Mouse (Mus musculus): Measurements from ENCODE around the gene Clic5.

Gene Clic5

GRCm38 (mm10) chr17:44188042-44188768, at the start of gene Clic5:
Gene Clic5, plus strand, starts transcription at chr17:44188584.
- DNase-seq: peak; percentile 42

GRCm38 (mm10) chr17:44145806-44146205, 42.6 kb upstream of the Clic5 start:
- DNase-seq: no peak

- DNase-seq: no peak
These were observed 40.1 kb upstream of the Clic5 start for GRCm38 (mm10) chr17:44148109-44148846.

- DNase-seq: peak; percentile 28 to 38
These were observed 37.3 kb upstream of the Clic5 start for GRCm38 (mm10) chr17:44151130-44151529.

- no peak for DNase-seq
These were observed 36.5 kb upstream of the Clic5 start for GRCm38 (mm10) chr17:44151889-44152288.

- DNase-seq: no peak
These were observed 34.5 kb upstream of the Clic5 start for GRCm38 (mm10) chr17:44153871-44154270.

- DNase-seq: no peak
These were observed 33.2 kb upstream of the Clic5 start for GRCm38 (mm10) chr17:44155204-44155603.

GRCm38 (mm10) chr17:44158186-44158585, 30.2 kb upstream of the Clic5 start:
- no peak for DNase-seq

- DNase-seq: no peak
These were observed 27.9 kb upstream of the Clic5 start for GRCm38 (mm10) chr17:44160449-44160848.

GRCm38 (mm10) chr17:44162514-44162913, 25.9 kb upstream of the Clic5 start:
- DNase-seq: no peak

GRCm38 (mm10) chr17:44162935-44163334, 25.4 kb upstream of the Clic5 start:
- no peak for DNase-seq

GRCm38 (mm10) chr17:44165730-44166347, 22.5 kb upstream of the Clic5 start:
- DNase-seq: peak in 1 of 2 experiments; percentile 14

GRCm38 (mm10) chr17:44169676-44170075, 18.7 kb upstream of the Clic5 start:
- DNase-seq: no peak

- DNase-seq: no peak
These were observed 18.1 kb upstream of the Clic5 start for GRCm38 (mm10) chr17:44170316-44170715.

GRCm38 (mm10) chr17:44171930-44172329, 16.5 kb upstream of the Clic5 start:
- no peak for DNase-seq

- DNase-seq: no peak
These were observed 15.0 kb upstream of the Clic5 start for GRCm38 (mm10) chr17:44173341-44173740.

GRCm38 (mm10) chr17:44177291-44177690, 11.1 kb upstream of the Clic5 start:
- no peak for DNase-seq

- no peak for DNase-seq
These were observed 7.0 kb upstream of the Clic5 start for GRCm38 (mm10) chr17:44181346-44181745.

- DNase-seq: no peak
These were observed 1.5 kb upstream of the Clic5 start for GRCm38 (mm10) chr17:44186871-44187270.

GRCm38 (mm10) chr17:44187537-44187936, 847 bp upstream of the Clic5 start:
- peak; percentile 5 to 22 for DNase-seq

GRCm38 (mm10) chr17:44188769-44189145, 373 bp downstream of the Clic5 start:
- peak; percentile 33 for DNase-seq

GRCm38 (mm10) chr17:44189696-44190095, 1.3 kb downstream of the Clic5 start:
- no peak for DNase-seq

- DNase-seq: no peak
These were observed 1.9 kb downstream of the Clic5 start for GRCm38 (mm10) chr17:44190246-44190645.

GRCm38 (mm10) chr17:44192981-44193380, 4.6 kb downstream of the Clic5 start:
- no peak for DNase-seq

Data from B cell, adult 2 months (primary cell).